Mouse (Mus musculus): ENCODE data around the gene Slc4a3.

GRCm38 (mm10) chr1:75505159-75505955 lies 40.7 kb upstream of the Slc4a3 start:
- TF ChIP-seq CTCF (IDR thresholded peaks at IDR 0.05; ENCODE audit: borderline replicate concordance, insufficient read depth, low read length): no peak
- peak; percentile 73 for TF ChIP-seq POLR2A (IDR thresholded peaks at IDR 0.05; ENCODE audit: low read depth, low read length)

Measured in embryonic fibroblast, embryonic 13.5 days (primary cell).